Mouse (Mus musculus) kidney, adult 8-10 months (tissue): Measurements from ENCODE around the gene Kcnip3.

Experiments used
- DNase-seq, 2 experiments: peaks; one replicate each; pipeline ENCODE4 v3.0.0; 2022

Kcnip3 gene

DNA sequence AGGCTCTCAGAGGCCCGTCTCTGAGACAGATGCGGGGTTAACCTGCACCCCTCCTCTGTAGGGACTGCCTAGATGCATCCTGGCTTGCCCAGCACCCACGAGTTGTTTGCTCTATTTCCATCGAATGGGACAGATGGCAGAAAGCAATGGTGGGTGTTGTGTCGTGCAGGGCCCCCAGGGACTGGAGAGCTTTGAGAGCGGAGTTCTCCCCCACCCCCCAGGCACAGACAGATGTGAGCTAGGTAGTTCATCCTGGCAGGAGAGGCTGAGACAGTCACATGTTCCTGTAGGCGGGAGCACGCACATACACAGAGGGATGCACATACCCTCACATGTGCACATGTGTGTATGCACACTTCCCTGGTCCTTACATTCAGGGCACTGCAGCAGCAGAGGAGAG is 4.8 kb downstream of the Kcnip3 start:
- no peak for DNase-seq

DNA sequence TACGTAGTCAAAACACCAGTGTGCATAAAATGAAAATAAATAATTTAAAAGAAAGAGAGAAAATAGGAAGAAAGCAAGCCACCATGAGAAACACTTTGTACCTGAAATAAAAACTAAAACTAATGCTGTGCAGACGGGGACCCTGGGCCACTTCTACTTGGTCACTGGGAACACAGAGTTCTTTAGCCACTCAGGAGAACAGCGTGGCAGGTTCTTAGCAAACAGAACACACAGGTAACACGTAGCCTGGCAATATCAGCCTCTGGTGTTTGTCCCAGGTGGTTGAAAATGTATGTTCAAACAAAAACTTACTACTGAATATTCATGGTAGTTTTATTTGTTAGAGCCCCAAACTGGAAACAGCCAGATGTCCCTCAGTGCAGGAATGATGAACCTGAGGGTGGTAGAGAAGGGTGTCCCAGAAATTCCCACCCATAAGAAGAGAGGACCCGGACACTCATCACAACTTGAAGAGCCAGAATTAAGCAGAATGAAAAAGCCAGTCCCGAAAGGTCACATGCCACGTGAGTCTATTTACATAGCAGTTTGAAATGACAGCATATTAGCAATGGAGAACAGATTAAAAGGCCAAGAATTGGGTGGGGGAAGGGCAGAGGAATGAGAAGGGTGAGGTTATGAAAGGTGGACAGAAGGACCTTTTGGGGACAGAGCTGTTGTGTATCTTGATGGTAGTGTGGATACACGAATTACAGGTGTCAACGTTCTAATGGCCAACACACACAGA is 7.3 kb downstream of the Kcnip3 start:
- DNase-seq, result no peak

DNA sequence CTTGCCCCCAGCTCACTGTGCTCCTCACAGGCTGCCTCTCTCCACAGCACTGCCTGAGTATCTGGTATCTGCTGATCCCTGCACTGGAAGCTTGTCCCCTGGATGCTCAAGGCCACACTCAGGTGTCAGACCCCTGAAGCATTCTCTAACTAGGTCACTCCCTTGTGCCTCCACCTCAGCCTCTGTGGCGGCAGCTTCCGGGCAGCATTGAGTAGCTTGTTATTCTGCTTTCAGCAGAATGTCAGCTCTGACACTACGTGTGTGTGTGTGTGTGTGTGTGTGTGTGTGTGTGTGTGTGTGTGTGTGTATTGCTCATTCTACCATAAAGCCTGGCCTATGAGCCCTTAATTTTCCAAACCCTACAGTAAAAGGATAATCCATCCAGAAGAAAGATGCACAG is 8.7 kb downstream of the Kcnip3 start:
- no peak for DNase-seq

DNA sequence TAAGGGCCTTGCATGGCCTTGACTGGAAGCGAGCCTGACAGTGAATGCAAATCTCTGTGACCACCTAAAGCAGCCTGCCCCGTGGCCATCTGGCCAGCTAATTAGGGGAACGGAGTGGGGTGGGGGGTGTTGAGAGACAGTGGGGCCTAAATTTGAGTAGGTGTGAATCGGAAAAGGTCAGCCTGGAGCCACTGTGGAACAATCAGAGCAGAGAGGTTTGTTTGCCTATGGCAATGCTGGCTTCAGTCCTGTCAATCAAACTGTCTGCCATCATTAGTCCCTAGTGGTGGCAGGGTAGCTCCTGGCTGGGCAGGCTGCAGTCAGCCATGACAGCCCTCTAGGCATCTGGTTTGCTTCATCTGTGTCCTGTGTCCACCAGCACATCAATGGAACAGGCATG is 10.5 kb downstream of the Kcnip3 start:
- DNase-seq, result no peak

DNA sequence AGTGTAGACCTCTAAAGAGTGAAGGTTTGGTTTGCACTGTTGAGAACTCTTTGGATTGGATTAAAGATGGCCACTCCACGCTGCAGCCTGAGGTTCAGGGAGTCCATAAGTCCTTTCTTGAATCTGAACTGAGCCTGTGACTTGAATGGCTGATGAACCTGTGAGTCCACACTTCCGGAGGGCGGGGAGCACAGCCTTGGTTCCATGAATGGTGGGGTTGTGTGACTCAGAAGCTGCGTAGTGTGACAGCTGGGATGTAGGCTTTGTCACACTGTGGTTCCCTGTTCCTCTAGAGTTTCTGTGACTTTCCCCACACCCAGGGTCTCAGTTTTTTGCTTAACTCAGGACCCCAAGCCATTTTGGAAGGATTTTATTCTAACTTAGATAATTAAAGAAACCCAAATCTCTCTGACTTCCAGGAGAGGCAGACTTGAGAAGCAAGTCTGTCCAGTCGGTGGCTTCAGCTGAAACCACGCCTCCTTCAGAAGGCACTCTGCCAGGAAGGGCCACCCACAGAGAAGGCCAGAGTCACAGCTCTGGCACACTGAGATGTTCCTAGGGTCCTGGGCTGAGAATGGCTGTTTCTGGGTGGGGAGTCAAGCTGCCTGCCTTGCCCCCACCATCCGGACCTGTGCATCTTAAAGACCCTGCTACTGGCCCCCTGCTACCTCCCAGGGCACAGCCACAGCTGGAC is 13.8 kb downstream of the Kcnip3 start:
- peak; percentile 18 to 22 for DNase-seq

DNA sequence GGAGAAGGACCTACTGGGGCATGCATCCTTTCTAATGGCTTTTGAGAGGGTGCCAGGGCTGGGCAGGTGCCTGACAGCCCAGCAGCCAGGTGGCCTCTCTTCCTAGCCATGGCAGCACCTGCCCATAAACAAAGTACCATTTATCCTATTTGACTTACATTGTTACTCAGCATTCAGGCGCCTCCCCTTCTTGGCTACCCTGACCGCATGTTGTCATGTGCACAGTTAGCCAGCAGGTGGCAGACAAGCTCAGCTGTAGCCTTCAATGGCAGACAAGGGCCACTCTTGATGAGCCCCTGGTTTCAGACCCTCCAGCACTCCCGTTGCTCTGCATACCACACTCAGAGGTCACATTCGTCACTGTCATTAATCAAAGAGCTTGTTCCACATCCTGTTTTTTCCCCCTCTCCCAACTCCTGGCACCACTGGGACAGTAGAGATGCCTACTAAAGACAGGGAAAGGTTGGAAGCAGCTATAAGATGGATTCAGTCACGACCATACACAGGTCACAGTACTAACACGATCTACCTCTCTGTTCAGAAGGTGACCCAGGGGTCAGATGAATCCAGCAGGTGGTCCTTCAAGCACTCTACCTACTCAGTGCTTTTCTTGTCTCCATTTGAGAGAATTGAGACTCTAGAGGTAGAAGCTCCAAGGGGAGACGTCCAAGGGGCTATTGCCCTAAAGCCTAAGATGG is 14.7 kb downstream of the Kcnip3 start:
- DNase-seq, result peak; percentile 39 to 84

DNA sequence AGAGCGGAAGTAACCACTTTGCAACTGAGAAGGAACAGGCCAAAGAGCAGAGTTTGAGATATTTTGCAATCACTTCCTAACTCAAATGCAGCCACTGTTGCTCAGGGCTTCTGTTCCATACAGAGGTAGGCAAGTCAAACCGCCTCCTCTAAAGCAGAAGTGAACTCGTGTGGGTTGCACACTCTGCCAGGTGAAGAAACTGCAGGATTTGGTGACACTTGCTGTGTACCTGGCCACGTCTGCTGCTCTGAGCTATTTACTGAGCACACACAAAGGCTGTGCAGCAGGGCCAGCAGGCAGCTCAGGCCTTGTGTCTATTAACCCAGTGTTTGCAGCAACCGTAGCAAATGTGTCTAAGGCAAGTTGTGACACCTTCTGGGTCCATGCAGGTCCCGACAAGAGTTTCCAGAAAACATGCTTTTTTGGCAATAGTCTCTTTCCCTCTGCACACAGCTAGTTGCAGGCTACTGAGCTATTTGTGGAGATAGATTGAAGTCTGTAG is 15.7 kb downstream of the Kcnip3 start:
- no peak for DNase-seq

DNA sequence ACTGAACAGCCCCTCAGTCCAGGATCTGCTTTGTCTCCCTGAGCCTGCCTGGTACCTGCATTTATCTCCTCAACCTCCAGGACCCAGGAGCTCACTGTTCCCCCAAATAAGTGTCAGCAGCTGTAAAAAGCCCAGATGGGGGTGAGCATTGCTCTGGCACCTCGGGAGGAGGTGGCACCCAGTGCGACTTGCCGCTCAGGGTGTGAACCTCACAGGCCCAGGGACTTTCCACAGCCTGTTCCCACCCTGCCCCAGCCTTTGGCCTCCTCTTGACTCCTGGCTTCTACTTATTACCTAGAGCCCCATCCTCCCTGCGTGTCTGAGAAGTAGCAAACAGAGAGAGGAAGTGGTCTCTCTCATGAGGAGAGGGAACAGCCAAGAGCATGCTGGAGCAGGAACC is 16.7 kb downstream of the Kcnip3 start:
- DNase-seq, result no peak

DNA sequence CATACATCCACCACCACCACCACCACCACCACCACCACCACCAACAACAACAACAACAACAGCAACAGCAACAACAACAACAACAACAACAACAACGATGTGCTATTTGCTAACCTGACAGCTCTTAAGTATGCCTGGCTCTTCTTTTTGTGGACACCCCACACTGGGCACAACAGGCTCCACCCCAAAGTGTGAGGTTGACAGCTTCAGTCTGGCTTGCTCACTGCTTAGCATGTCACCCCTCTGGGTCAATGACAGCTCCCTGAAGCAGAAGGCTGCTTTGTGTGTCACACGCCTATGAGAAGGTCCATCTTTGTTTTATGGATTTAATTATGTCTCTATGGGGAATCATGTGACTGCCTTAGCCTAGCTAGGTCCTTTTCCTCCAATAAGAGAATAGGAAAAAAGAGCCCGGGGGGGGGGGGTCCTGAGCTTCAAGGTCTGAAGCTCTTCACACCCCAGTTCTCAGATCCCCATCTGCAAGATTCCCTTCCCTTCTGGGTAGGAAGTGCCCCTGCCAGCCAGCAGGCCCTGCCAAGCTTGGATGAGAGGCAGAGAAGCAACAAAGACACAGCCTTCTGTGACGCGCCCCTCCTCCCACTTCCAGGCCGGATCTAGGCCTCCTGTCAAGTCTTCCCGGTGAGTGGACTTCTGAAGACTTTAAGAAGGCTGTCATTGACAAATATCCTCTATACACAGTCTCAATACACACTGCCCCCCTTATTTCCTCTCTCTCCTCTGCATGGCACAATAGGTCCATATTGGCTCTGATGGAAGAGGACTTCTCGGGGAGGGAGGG is 17.9 kb downstream of the Kcnip3 start:
- no peak for DNase-seq

DNA sequence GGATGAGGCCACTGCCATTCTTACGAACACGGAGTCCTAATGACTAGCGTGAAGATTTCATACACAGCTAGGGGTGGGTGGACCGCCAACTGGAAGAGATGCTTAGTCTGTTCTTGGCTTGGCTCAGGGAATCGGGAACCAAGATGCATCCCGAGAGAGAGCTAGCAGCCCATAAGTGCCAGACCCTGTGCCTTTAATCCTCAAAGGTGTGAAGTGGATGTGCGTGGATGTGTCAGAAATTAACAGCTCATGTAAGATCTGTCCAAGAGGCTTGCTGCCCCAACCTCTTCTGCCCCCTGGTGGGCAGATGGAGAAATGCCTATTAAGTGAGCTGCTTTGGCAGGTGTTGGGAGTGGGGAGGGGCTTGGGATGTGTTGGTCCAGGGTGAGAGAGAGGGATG is 20.8 kb downstream of the Kcnip3 start:
- peak; percentile 44 to 63 for DNase-seq

DNA sequence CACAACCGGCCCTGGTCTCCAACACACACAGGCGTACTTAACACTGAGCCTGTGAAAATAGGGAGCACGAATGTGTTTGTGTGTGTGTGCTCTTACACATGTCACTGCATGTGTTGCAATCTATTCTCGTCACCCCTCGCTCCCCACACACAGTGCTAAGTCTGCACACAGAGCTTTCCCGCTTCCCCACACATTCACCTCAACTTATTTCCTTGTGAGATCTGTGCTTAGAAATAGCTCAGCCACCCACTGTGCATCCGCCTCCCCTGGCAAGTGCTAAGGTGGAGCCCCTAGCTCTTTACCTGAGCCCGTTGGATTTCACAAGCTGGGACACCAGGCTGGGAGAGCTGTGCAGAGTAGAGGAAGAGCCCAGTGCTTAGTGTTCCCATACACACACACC is 23.1 kb downstream of the Kcnip3 start:
- no peak for DNase-seq

DNA sequence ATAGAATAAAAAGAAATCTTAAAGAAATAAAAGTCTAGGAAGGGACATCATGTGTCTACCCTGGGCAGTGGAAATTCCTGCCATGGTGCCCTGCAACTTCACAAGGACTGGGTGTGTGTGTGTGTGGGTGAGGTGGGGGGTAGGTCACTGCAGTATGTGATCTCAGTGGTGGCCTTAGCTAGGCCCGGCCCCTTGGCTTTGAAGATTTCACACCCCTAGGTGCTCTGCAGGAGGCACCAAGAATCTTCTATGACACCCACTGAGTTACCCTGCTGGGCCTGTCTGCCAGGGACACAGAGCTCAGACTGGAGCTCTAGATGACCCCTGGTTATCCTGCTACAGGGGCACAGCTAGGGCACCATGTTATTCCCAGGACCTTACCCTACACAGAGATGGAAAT is 25.6 kb downstream of the Kcnip3 start:
- no peak for DNase-seq

DNA sequence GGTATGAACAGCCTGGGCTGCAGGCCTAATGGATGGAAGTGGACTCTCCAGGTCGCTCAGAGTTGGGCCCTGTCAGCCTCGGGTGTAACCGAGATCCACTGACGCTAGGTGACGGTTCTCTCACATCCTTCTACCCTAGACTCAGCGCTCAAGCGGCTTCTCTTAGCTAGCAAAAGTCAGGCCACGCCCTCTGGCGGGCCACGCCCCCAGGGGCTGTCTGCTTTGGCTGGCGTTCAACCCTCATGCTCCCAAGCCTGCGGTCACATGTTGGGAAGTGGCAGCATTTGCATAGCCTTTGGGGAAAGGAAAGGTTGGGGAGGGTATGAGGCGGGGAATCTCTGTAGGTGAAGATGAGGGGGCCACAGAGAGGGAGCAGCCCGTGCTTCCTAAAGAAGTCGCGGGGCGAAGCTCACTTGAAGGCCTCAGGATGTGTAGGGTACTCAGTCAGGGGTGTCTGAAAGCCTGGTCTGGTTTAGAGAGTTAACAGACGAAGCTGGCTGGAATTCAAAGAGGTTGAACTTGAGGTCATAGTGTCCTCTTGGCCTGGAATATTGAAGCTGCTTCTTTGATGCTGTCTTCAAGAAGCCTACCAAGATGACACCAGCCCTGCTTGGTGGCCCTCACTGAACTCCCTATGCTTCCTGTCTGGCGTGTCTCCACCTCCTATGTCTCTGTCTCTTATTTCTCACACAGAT is 37.3 kb downstream of the Kcnip3 start:
- peak; percentile 72 to 87 for DNase-seq

DNA sequence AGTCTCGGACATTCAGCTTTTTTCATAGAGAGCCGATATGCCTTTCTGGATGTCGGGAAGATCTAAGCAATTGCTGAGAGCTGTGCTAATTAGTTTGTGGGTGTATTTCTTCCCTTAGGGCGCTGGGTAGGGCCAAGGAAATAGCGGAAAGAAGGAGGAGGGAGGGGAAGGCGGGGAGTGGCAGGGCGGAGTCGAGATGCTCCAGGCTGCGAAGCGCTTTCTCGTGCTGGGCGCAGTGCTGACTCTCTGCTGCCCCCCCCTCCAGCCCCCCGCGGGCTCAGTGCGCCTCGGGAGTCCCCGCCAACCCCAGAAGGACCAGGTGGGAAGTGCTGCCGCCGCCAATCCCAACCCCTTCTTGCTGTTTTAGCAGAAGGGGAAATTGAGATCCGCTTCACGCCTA is 38.9 kb downstream of the Kcnip3 start:
- DNase-seq, result no peak

DNA sequence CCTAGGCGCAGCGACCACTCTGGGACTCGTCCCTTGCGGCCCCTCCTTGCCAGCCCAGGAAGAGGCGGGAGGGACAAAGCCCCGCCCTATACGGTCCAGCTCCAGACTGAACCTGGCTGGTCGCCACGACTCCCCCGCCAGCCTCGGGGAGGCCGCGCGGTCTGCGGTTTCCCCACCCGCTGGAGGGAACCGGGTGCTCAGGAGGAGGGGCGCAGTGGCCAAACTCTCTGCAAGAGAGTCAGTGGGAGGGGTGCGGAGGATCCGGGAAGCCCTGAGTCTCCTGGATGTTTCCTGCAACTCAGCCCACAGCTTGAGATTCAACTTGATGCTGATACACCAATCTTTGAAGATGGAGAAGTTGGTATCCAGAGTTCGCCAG is 39.4 kb downstream of the Kcnip3 start:
- DNase-seq, result peak; percentile 55 to 57

DNA sequence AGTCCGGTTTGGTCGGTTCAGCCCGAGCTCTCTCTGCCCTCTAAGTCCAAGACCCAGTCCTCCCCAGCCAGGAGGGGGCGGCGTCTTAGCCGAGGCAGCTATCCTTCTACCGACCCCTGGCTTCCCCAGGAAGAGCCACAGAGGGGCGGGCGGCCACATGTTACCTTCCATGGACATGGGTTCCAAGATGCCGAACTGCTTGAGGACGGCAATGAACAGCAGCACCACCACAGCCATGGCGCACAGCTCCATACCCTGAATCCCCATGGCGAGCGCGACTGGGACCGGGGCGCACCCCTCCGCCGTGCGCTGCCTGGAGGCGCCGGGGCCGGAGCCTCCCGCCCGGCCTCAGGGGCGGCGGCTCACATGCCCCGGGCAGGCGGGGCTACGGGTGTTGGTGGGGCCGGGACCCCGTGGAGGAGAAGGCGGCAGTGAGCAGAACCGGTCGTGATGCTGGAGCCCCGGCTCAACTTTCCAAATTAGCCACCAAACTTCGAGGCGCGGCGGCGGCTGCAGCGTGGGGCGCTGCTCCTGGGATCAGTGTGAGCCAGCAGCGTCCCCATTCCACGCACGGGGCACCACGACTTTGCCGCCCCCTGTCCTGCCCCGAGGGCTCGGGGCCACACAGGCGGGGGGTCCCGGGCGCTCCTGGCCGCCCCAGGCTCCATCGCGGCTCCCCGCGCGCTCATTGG is 39.9 kb downstream of the Kcnip3 start:
- no peak for DNase-seq

DNA sequence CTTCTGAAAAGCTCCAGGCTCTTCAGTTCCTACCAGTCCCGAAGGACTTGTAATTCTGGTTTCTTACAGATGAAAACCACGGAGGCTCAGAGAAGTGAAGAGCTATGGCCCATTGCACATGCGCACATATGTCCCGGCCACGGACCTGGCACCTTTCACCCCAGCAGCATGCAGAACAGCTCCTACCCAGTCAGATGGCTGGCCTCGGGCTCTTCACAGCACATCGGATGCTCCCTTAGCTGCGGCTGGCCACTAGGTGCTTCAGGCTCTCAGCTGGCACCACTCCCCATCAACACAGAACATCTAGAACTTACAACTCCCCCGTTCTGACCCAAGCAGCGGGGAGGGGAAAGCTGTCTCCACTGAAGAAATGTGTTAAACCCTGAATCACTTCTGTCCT is 42.1 kb downstream of the Kcnip3 start:
- no peak for DNase-seq

DNA sequence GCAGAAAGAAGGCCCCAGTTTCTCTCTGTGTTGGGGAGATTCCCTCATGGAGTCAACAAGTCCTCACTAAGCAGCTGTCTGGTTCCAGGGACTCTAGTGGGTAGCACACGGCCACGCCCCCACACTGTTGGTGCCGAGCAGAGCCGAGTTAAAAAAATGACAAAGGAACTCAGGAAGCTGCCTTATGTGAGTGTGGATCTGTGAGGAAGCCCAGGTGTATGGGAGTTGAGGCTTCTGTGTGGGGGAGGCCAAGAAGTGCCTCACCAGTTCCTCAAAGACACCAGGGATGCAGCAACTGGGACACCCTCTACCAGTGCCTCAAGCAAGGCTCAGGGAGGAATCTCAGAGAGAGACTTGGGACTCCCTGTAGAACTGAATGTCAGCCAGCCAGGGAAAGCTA is 42.7 kb downstream of the Kcnip3 start:
- no peak for DNase-seq

DNA sequence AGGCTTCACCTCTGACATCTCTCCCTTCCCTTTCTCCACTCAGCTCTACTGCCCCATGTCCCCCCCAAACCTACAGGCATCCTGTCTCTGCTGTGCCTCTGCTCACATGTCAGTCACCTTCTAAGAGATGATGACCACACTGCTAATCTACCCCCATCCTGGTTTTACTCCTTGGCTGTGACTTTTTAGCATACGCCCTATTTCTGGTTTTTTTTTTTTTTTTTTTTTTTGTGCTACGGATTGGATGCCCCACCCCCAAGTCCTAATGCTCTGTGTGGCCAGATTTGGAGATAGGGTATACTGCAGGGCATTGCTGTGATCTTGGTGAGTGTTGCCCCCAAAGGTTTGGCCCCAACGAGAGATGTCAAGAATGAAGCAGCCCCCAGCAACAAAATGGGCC is 49.6 kb downstream of the Kcnip3 start:
- no peak for DNase-seq

DNA sequence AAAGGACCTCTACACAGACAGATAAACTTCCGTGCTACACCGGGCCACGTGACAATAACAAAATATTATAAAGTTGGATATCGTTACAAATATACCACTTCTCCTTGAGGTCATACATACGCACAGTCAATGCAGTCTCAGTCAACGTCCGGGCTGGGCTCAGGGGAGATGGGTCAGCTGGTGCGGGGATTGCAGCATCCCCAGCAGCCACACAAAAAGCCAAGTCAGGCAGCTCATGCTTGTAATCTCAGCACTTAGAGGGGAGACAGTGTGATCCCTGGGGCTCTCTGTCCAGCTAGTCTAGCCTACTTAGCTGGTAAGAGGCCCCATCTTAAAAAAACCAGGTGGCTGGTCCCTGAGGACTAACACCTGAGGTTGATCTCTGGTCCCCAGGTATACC is 50.6 kb downstream of the Kcnip3 start:
- no peak for DNase-seq

DNA sequence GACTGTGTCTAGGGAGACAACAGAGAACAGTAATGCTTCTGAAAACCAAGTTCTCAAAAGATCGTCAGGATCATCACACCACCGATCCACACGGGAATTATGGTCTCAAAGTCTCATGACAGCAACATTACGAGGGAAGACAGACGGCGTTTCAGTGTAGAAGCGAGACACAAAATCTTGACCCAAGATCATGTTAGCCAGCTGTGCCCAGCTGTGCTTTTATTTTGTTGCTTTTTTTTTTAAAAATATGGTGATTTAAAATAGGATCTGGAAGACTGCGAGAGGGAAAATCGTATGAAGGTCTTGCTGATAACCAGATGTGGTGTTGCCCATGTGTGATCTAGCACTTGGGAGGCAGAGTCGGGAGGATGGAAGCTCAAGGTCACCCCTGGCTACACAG is 51.2 kb downstream of the Kcnip3 start:
- DNase-seq, result no peak

DNA sequence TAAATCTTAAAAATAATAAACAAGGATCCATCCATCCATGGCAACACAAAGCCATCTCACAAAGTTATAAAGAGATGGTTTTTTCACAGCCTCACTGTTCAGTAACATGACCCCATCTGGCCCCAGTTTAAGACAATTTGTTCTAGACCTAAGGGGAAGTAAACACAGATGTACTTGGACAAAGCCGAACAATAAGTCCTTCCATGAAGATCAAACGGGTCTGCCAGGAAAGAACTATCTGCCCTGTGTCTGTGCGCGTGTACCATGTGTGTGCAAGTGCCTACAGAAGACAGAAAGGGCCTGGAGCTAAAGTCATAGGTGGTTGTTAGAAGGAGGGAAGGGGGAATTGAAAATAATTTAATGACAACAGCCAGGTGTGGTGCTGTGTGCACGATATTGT is 51.7 kb downstream of the Kcnip3 start:
- DNase-seq, result no peak
